Mouse (Mus musculus): ENCODE results near the gene Zfp428. TPM values are rescaled to one million over a fixed set of nuclear protein-coding genes. Genes with fewer than 3 reads are reported as not detected.

Gene Zfp428
- polyA plus RNA-seq, 1 experiment from 2014 or later, result 37.7 TPM

DNA sequence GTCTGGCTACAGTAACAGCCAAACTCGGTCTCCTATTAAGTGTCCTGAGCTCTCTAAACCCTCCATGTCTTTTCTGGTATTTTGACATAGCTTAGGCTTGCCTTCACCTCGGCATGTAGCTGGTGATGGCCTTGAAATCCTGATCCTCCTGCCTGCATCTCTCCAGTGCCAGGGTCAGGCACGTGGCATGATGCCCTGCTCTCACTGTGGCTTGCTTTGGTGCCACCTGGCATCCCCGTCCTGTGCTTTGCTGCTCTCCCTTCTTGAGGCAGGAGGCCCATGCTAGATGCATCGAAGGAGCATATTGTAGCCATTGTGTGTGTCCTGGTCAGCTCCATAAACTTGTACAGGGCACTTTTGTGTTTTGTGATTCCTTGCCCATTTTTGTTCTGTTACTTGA lies 30.8 kb downstream of the Zfp428 start:
- H3K4me1 ChIP-seq (ENCODE audit: insufficient read depth), result no peaks in the 10 kb centered on the region
- H3K27ac ChIP-seq (ENCODE audit: low read depth), result no peak overlapping the region
- no peaks in the 10 kb centered on the region for H3K27me3 ChIP-seq (ENCODE audit: insufficient read depth, low read length)
- DNase-seq, result no peak
- H3K36me3 ChIP-seq (ENCODE audit: insufficient read depth), result peaks cover 33% of the 10 kb centered on the region
- no peak overlapping the region for H3K4me2 ChIP-seq
- H3K9ac ChIP-seq, result no peak overlapping the region
- no peaks in the 10 kb centered on the region for H3K9me3 ChIP-seq (ENCODE audit: low read depth, low read length)
- 73% methylated on average over 5 of the region's 5 CpGs for WGBS
- no peak for TF ChIP-seq CTCF (IDR thresholded peaks at IDR 0.05; ENCODE audit: low read depth)
- no peak for ATAC-seq (ENCODE audit: insufficient read depth)
- no peak overlapping the region for H3K4me3 ChIP-seq (ENCODE audit: low read depth, low read length)

DNA sequence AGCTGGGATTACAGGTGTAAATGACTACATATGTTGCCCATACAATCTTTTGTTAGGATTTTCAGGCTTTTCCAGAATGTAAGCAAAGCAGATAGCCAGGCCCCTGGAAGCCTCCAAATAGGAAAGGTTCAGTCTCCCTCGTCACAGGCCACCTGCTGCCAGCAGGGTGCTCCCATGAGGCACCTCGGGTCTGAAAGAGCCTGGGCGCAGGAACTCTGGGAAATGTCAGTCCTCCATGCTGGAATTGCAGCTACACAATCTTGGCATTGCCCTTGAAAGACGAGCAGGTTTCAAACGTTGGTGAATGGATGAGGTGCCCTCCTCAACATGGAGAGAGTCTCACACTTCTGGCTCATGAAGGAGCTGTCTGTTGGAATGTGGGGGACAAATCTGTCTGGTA lies 31.3 kb downstream of the Zfp428 start:
- ATAC-seq (ENCODE audit: insufficient read depth) (no peak), DNase-seq (no peak)
- no peak overlapping the region for H3K4me2 ChIP-seq
- no peaks in the 10 kb centered on the region for H3K4me1 ChIP-seq (ENCODE audit: insufficient read depth)
- H3K9me3 ChIP-seq (ENCODE audit: low read depth, low read length), result no peaks in the 10 kb centered on the region
- 43% methylated on average over 5 of the region's 5 CpGs for WGBS
- no peaks in the 10 kb centered on the region for H3K27me3 ChIP-seq (ENCODE audit: insufficient read depth, low read length)
- no peak overlapping the region for H3K9ac ChIP-seq
- H3K27ac ChIP-seq (ENCODE audit: low read depth), result no peak overlapping the region
- TF ChIP-seq CTCF (IDR thresholded peaks at IDR 0.05; ENCODE audit: low read depth), result no peak
- H3K36me3 ChIP-seq (ENCODE audit: insufficient read depth), result peaks cover 30% of the 10 kb centered on the region
- no peak overlapping the region for H3K4me3 ChIP-seq (ENCODE audit: low read depth, low read length)

DNA sequence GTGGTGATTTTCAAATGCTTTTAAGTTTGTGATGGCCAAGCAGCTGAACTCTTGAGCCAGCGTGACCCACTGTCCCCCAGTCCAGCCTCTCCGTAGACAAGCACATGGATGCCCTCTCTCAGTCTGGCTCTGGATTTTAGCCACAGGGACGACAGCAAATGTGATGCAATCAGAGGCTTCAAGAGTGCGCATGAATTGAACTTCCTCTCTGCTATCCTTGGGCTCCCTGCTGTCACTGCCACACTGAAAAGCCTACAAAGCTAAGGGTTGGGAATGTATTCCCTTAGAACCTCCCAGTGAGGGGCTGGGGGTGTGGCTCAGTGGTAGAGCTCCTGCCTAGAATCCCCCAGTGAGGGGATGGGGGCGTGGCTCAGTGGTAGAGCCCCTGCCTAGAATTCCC lies 31.9 kb downstream of the Zfp428 start:
- 77% methylated on average over 5 of the region's 5 CpGs for WGBS
- ATAC-seq (ENCODE audit: insufficient read depth) (no peak), DNase-seq (no peak)
- Histone ChIP-seq H3K9ac (no peak overlapping the region), H3K27me3 (ENCODE audit: insufficient read depth, low read length) (no peaks in the 10 kb centered on the region), H3K4me2 (no peak overlapping the region), H3K4me1 (ENCODE audit: insufficient read depth) (no peaks in the 10 kb centered on the region), H3K9me3 (ENCODE audit: low read depth, low read length) (no peaks in the 10 kb centered on the region), H3K4me3 (ENCODE audit: low read depth, low read length) (no peak overlapping the region), H3K27ac (ENCODE audit: low read depth) (no peak overlapping the region), H3K36me3 (ENCODE audit: insufficient read depth) (peaks cover 24% of the 10 kb centered on the region)
- TF ChIP-seq CTCF (IDR thresholded peaks at IDR 0.05; ENCODE audit: low read depth), result no peak

DNA sequence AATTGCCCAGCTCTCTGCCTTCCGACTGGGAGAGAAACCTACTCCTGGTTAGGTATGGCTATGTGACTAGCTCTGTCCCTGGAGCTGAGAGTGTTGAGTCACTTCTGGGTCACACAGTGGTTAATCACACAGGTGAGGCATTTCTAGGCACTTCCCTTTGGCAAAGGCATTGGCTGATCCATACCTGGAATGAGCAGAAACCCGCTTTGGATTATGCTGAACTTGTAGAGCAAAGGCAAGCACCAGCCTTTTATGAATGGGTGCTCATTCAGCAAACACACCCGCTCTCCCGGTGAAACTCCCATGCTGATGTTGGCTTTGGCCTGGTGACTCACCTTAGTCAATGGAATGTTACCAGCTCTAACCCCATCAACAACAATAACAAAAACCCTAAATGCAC lies 32.9 kb downstream of the Zfp428 start:
- Histone ChIP-seq H3K9me3 (ENCODE audit: low read depth, low read length) (no peaks in the 10 kb centered on the region), H3K9ac (no peak overlapping the region), H3K36me3 (ENCODE audit: insufficient read depth) (peaks cover 17% of the 10 kb centered on the region), H3K4me1 (ENCODE audit: insufficient read depth) (no peaks in the 10 kb centered on the region), H3K4me3 (ENCODE audit: low read depth, low read length) (no peak overlapping the region), H3K27me3 (ENCODE audit: insufficient read depth, low read length) (no peaks in the 10 kb centered on the region), H3K27ac (ENCODE audit: low read depth) (no peak overlapping the region), H3K4me2 (no peak overlapping the region)
- 91% methylated on average over 4 of the region's 4 CpGs for WGBS
- no peak for DNase-seq
- ATAC-seq (ENCODE audit: insufficient read depth), result no peak
- no peak for TF ChIP-seq CTCF (IDR thresholded peaks at IDR 0.05; ENCODE audit: low read depth)

DNA sequence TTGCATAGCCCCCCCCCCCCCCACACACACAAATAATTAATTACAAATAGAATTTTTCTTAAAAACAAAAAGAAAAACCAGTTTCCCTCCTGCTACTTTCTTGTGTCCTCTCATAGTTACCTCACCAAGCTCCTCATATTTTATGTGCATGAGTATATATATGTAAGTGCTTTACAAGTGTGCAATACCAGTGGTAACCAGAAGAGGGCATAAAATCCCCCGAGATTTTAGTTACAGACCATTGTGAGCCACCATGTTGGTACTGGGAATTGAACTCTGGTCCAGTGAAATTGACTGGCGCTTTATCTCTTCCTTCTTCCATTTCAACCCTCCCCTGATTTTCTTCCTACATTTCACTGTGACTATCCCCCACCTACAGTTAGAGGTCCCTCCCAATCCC lies 37.7 kb downstream of the Zfp428 start:
- Histone ChIP-seq H3K27ac (ENCODE audit: low read depth) (no peak overlapping the region), H3K9me3 (ENCODE audit: low read depth, low read length) (no peaks in the 10 kb centered on the region), H3K27me3 (ENCODE audit: insufficient read depth, low read length) (no peaks in the 10 kb centered on the region), H3K9ac (no peak overlapping the region), H3K36me3 (ENCODE audit: insufficient read depth) (peaks cover 11% of the 10 kb centered on the region), H3K4me2 (no peak overlapping the region), H3K4me3 (ENCODE audit: low read depth, low read length) (no peak overlapping the region), H3K4me1 (ENCODE audit: insufficient read depth) (peaks cover 4% of the 10 kb centered on the region; the same call in 1 of the 2 replicates)
- 79% methylated on average over 2 of the region's 2 CpGs for WGBS
- peak; percentile 29 for TF ChIP-seq CTCF (IDR thresholded peaks at IDR 0.05; ENCODE audit: low read depth)
- peak; percentile 19 for DNase-seq
- ATAC-seq (ENCODE audit: insufficient read depth), result no peak

DNA sequence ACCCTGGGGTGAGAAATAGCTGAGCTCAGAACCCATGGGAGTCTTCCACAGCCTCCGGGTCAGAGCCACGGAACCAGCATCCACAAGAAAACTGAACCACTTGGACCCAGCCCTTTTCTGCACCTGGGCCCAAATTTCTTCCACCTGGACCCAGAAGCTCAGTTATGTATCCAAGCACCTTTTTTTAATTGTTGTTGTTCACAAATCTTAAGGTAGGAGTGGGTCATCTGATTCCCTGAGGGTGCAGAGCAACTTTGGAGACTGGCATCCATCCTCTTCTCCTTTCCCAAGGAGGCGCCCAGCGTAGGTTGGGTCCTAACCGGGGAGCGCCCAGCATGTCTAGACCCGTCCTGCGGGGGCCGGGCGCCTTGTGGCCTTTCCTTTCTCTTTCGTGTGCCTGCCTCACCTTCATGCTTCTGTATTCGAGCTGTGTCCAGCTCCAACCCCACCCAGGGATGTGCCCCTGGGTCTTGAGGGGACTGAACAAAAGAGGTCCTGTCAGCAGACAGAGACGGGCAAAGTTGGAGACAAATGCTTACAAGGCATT lies 39.3 kb downstream of the Zfp428 start, which contains the start of the genes Pinlyp and Xrcc1:
Pinlyp (minus strand) TSS at position 51 of the 547 bp plus-strand sequence.
Xrcc1 (plus strand) TSS at position 222 of the 547 bp plus-strand sequence.
- Histone ChIP-seq H3K9ac (peak within 1 kb of the TSS; percentile 71), H3K27me3 (ENCODE audit: insufficient read depth, low read length) (no peaks in the 10 kb centered on the region), H3K9me3 (ENCODE audit: low read depth, low read length) (no peaks in the 10 kb centered on the region), H3K4me3 (ENCODE audit: low read depth, low read length) (peak within 1 kb of the TSS; percentile 66), H3K4me1 (ENCODE audit: insufficient read depth) (peaks cover 4% of the 10 kb centered on the region; the same call in 1 of the 2 replicates), H3K27ac (ENCODE audit: low read depth) (peak within 1 kb of the TSS; percentile 67), H3K36me3 (ENCODE audit: insufficient read depth) (peaks cover 27% of the 10 kb centered on the region), H3K4me2 (peak within 1 kb of the TSS; percentile 81)
- DNase-seq (no peak), ATAC-seq (ENCODE audit: insufficient read depth) (peak; percentile 1; the same call in 1 of the 2 replicates)
- no peak for TF ChIP-seq CTCF (IDR thresholded peaks at IDR 0.05; ENCODE audit: low read depth)
- 35% methylated on average over 13 of the region's 13 CpGs for WGBS

DNA sequence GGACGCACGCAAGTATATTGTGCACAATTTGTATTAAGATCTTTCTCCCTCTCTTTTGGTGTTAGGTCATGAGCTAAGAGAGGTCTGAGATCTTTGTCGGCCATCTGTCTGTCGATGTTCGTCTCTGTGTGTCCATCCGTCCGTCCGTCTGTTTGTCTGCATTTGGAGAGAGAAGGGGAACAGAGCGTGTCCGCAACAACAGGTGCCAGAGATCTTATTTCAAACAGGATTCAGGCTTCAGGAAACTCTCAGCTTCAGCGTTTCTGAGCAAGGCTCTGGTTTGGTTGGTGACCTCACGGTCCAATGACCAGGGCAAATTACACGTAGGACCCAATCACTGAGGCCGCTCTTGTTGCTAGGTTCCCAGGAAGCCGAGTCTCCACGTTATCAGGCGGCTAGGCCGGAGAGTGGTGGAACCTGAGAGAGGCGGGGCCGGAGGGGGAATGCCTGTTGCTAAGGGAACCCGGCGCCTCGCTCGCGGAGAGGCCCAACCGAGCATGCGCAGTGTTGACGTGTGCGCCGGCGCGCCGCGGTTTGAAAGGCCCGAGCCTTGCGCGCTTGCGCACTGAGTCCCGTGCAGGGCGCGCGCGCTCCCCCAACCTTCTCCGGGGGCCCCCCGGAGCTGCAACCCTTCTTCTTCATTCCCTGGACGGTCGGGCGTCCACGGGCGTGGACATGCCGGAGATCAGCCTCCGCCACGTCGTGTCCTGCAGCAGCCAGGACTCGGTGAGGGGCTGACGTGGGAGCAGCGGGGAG lies 40.0 kb downstream of the Zfp428 start:
- DNase-seq (peak; percentile 100), ATAC-seq (ENCODE audit: insufficient read depth) (peak; percentile 99)
- Histone ChIP-seq H3K9me3 (ENCODE audit: low read depth, low read length) (no peaks in the 10 kb centered on the region), H3K4me2 (peak overlapping the region; percentile 81), H3K27ac (ENCODE audit: low read depth) (peak overlapping the region; percentile 67), H3K4me1 (ENCODE audit: insufficient read depth) (peaks cover 4% of the 10 kb centered on the region; the same call in 1 of the 2 replicates), H3K36me3 (ENCODE audit: insufficient read depth) (peaks cover 32% of the 10 kb centered on the region), H3K9ac (peak overlapping the region; percentile 71), H3K4me3 (ENCODE audit: low read depth, low read length) (peak overlapping the region; percentile 66), H3K27me3 (ENCODE audit: insufficient read depth, low read length) (no peaks in the 10 kb centered on the region)
- under 1% methylated on average over 57 of the region's 57 CpGs for WGBS
- no peak for TF ChIP-seq CTCF (IDR thresholded peaks at IDR 0.05; ENCODE audit: low read depth)

Data from lung, embryonic 14.5 days (tissue).